Mouse (Mus musculus): ENCODE measurements around the gene Phf3. TPM values are rescaled to one million over a fixed set of nuclear protein-coding genes. Genes with fewer than 3 reads are reported as not detected.

Gene Phf3
- total RNA-seq (2023): 233 TPM

GRCm38 (mm10) chr1:30873541-30874260 lies at the start of gene Phf3:
TSS of gene Phf3 (minus strand) at chr1:30873921.

Other genes starting within 250 kb of the Phf3 start
- gene AC153137.1, start 104.0 kb upstream of the Phf3 start, total RNA-seq (2023): not detected

Data from CD4-positive naive resting alpha-beta T cell, adult 76 days (primary cell).